Mouse (Mus musculus) stomach, embryonic 15.5 days (tissue): ENCODE measurements around the gene Setd3. TPM values are rescaled to one million over a fixed set of nuclear protein-coding genes. Genes with fewer than 3 reads are reported as not detected.

Experiments used
- ATAC-seq: fragments of 200-750 bp; cut with Nextera tagmentation; 2 replicates; pipeline ENCODE4 v1.8.0; 2017; ENCODE audit warnings: low read depth, moderate number of reproducible peaks, moderate TSS enrichment; ENCODE audit not compliant: insufficient read depth, low FRiP score
- H3K27ac ChIP-seq: fragments of 300-500 bp; sonication (generic); 2 replicates; pipeline ENCODE4 v1.5.1; 2015; ENCODE audit warnings: mild to moderate bottlenecking, inconsistent platforms
- H3K27me3 ChIP-seq: fragments of 300-500 bp; sonication (generic); replicated peaks from 2 replicates; pipeline ENCODE4 v1.6.1; 2015; ENCODE audit warnings: inconsistent platforms
- H3K36me3 ChIP-seq: fragments of 300-500 bp; sonication (generic); 2 replicates; pipeline ENCODE4 v1.6.1; 2015; ENCODE audit warnings: inconsistent platforms
- H3K4me1 ChIP-seq: fragments of 300-500 bp; sonication (generic); 2 replicates; pipeline ENCODE4 v1.6.1; 2015; ENCODE audit warnings: inconsistent platforms
- H3K4me2 ChIP-seq: fragments of 300-500 bp; sonication (generic); 2 replicates; pipeline ENCODE4 v1.6.1; 2015; ENCODE audit warnings: mild to moderate bottlenecking, inconsistent platforms
- H3K4me3 ChIP-seq: fragments of 300-500 bp; sonication (generic); replicated peaks from 2 replicates; pipeline ENCODE4 v1.5.1; 2015; ENCODE audit warnings: inconsistent platforms
- H3K9ac ChIP-seq: fragments of 300-500 bp; sonication (generic); 2 replicates; pipeline ENCODE4 v1.6.1; 2015; ENCODE audit warnings: inconsistent platforms
- H3K9me3 ChIP-seq: fragments of 300-500 bp; sonication (generic); 2 replicates; pipeline ENCODE4 v1.6.1; 2016; ENCODE audit warnings: inconsistent platforms
- WGBS: fragments of 180-500 bp; shearing (Covaris S2); methylation state at CpG from one replicate; pipeline ENCODE4 v1.1.7; 2015; 5-methylcytosine and 5-hydroxymethylcytosine counted together
- polyA plus RNA-seq: library from polyadenylated mRNA; unstranded; fragments of >200 nt; fragmentation: Nextera tagmentation; extraction: Ambion mirVana; gene quantifications from 2 replicates; pipeline ENCODE4 v1.2.1, GENCODE M21; 2015

The Setd3 gene
- polyA plus RNA-seq, 1 experiment from 2014 or later, result 87.1 TPM

- no peak overlapping the region for H3K9ac ChIP-seq
- no peak overlapping the region for H3K27ac ChIP-seq
- H3K27me3 ChIP-seq, result no peaks in the 10 kb centered on the region
- ATAC-seq, result no peak
- WGBS, result 38% methylated on average over 9 of the region's 9 CpGs
- H3K36me3 ChIP-seq, result no peaks in the 10 kb centered on the region
- no peaks in the 10 kb centered on the region for H3K4me1 ChIP-seq
- H3K9me3 ChIP-seq, result no peaks in the 10 kb centered on the region
- no peak overlapping the region for H3K4me2 ChIP-seq
- no peak overlapping the region for H3K4me3 ChIP-seq
Measured at GRCm38 (mm10) chr12:108064396-108064998, 114.6 kb downstream of the Setd3 start.

GRCm38 (mm10) chr12:108063986-108064385 is 115.1 kb downstream of the Setd3 start:
- Histone ChIP-seq H3K27me3 (no peaks in the 10 kb centered on the region), H3K9ac (no peak overlapping the region), H3K27ac (no peak overlapping the region), H3K4me2 (no peak overlapping the region), H3K4me1 (no peaks in the 10 kb centered on the region), H3K36me3 (no peaks in the 10 kb centered on the region), H3K9me3 (no peaks in the 10 kb centered on the region), H3K4me3 (no peak overlapping the region)
- 48% methylated on average over 6 of the region's 6 CpGs for WGBS
- no peak for ATAC-seq

- H3K9ac ChIP-seq, result no peak overlapping the region
- no peak overlapping the region for H3K27ac ChIP-seq
- H3K27me3 ChIP-seq, result no peaks in the 10 kb centered on the region
- H3K4me1 ChIP-seq, result no peaks in the 10 kb centered on the region
- ATAC-seq, result no peak
- no peak overlapping the region for H3K4me3 ChIP-seq
- no peak overlapping the region for H3K4me2 ChIP-seq
- 59% methylated on average over 5 of the region's 5 CpGs for WGBS
- H3K9me3 ChIP-seq, result no peaks in the 10 kb centered on the region
- H3K36me3 ChIP-seq, result no peaks in the 10 kb centered on the region
Measured at GRCm38 (mm10) chr12:108062137-108062536, 117.0 kb downstream of the Setd3 start.

GRCm38 (mm10) chr12:108061661-108062060 is 117.5 kb downstream of the Setd3 start:
- ATAC-seq, result no peak
- H3K36me3 ChIP-seq, result no peaks in the 10 kb centered on the region
- no peak overlapping the region for H3K9ac ChIP-seq
- H3K4me3 ChIP-seq, result no peak overlapping the region
- H3K4me2 ChIP-seq, result no peak overlapping the region
- no peaks in the 10 kb centered on the region for H3K4me1 ChIP-seq
- no peaks in the 10 kb centered on the region for H3K27me3 ChIP-seq
- H3K27ac ChIP-seq, result no peak overlapping the region
- 69% methylated on average over 7 of the region's 7 CpGs for WGBS
- H3K9me3 ChIP-seq, result no peaks in the 10 kb centered on the region

Other genes with a start within 250 kb of the Setd3 start
- 5.3 and 5.7 TPM in 2 replicates for gene Bcl11b, start 175.7 kb downstream of the Setd3 start, polyA plus RNA-seq
- gene Ccnk, start 265 bp upstream of the Setd3 start, polyA plus RNA-seq, result 3.2 TPM in 2 replicates
- 7.3 and 7.9 TPM in 2 replicates for gene Ccdc85c, start 96.1 kb upstream of the Setd3 start, polyA plus RNA-seq
- 0.87 and 0.88 TPM in 2 replicates for gene Hhipl1, start 127.0 kb upstream of the Setd3 start, polyA plus RNA-seq
- gene Cyp46a1, start 155.1 kb upstream of the Setd3 start, polyA plus RNA-seq, result 7.4 and 8.4 TPM in 2 replicates
- 67.6 and 72.2 TPM in 2 replicates for gene Eml1, start 191.6 kb upstream of the Setd3 start, polyA plus RNA-seq